Mouse (Mus musculus) frontal cortex, postnatal 25 days (tissue): ENCODE data around the gene Met.
A peak's percentile ranks its signal among the peaks of the same experiment; 100 is the strongest.

ENCODE experiments used
- DNase-seq, 2 experiments: peaks; one replicate each; pipeline ENCODE4 v3.0.0; 2022; ENCODE audit warnings: low spot score in 2 of 2

The Met gene

GRCm38 (mm10) chr6:17548786-17549185 is 85.2 kb downstream of the Met start:
- no peak for DNase-seq

- DNase-seq, result no peak
Measured at GRCm38 (mm10) chr6:17549645-17550044, 86.0 kb downstream of the Met start.

GRCm38 (mm10) chr6:17554263-17554662 is 90.7 kb downstream of the Met start:
- DNase-seq, result no peak

GRCm38 (mm10) chr6:17554757-17555156 is 91.2 kb downstream of the Met start:
- no peak for DNase-seq

GRCm38 (mm10) chr6:17555719-17556118 is 92.1 kb downstream of the Met start:
- no peak for DNase-seq

GRCm38 (mm10) chr6:17559657-17560056 is 96.1 kb downstream of the Met start:
- no peak for DNase-seq

- DNase-seq, result no peak
Measured at GRCm38 (mm10) chr6:17561347-17561746, 97.7 kb downstream of the Met start.

- no peak for DNase-seq
Measured at GRCm38 (mm10) chr6:17561886-17562285, 98.3 kb downstream of the Met start.

GRCm38 (mm10) chr6:17562472-17563088 is 99.0 kb downstream of the Met start:
- no peak for DNase-seq

- no peak for DNase-seq
Measured at GRCm38 (mm10) chr6:17568702-17569352, 105.2 kb downstream of the Met start.

- DNase-seq, result no peak
Measured at GRCm38 (mm10) chr6:17573227-17573626, 109.6 kb downstream of the Met start.

GRCm38 (mm10) chr6:17573732-17574131 is 110.1 kb downstream of the Met start:
- DNase-seq, result no peak

GRCm38 (mm10) chr6:17578092-17578760 is 114.6 kb downstream of the Met start:
- DNase-seq, result no peak

- DNase-seq, result no peak
Measured at GRCm38 (mm10) chr6:17580349-17580748, 116.7 kb downstream of the Met start.

GRCm38 (mm10) chr6:17583982-17584381 is 120.4 kb downstream of the Met start:
- peak; percentile 29 to 46 for DNase-seq

GRCm38 (mm10) chr6:17589049-17589952 is 125.7 kb downstream of the Met start:
- peak; percentile 65 to 82 for DNase-seq

- DNase-seq, result no peak
Measured at GRCm38 (mm10) chr6:17589953-17590627, 126.5 kb downstream of the Met start.

- no peak for DNase-seq
Measured at GRCm38 (mm10) chr6:17593971-17594370, 130.4 kb downstream of the Met start.

- DNase-seq, result no peak
Measured at GRCm38 (mm10) chr6:17595712-17596462, 132.3 kb downstream of the Met start.

- no peak for DNase-seq
Measured at GRCm38 (mm10) chr6:17599373-17599772, 135.8 kb downstream of the Met start.

GRCm38 (mm10) chr6:17601526-17601925 is 137.9 kb downstream of the Met start:
- no peak for DNase-seq
